Mouse (Mus musculus) urinary bladder, adult 2 months (tissue): ENCODE measurements around the gene Fam19a5. TPM values are rescaled to one million over a fixed set of nuclear protein-coding genes. Genes with fewer than 3 reads are reported as not detected.

Experiments
- DNase-seq: peaks from one replicate; pipeline ENCODE4 v3.0.0; 2022; ENCODE audit warnings: low spot score
- polyA plus RNA-seq: library from polyadenylated mRNA; depleted of rRNA; stranded (reverse); fragments of >200 nt; gene quantifications from 2 replicates; pipeline ENCODE4 v1.2.3, GENCODE M21; 2012

Gene Fam19a5
- polyA plus RNA-seq, 1 experiment = 7.8 TPM

GRCm38 (mm10) chr15:87596731-87597130 is 52.6 kb downstream of the Fam19a5 start:
- DNase-seq = no peak

GRCm38 (mm10) chr15:87597149-87597548 is 53.0 kb downstream of the Fam19a5 start:
- peak; percentile 26 for DNase-seq

DNA sequence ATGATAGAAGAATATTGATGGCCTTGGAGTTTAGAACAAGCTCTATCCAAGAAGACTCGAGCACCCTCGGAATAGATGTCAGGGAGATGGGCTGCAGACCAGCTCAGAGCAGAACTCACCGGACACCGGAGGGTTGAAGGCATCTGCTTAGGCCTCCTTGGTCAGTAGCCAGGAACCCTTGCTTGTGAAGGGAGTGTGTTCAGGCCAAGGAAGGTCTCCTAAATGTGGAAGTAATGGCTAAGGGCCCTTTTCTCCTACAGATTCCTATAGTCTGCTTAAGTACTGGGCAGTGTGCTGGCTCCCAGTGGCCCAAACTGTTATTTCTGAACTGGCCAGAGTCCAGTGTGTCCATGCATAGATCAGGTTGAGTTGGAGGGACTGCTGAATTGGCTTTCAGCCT is 53.7 kb downstream of the Fam19a5 start:
- DNase-seq = no peak

DNA sequence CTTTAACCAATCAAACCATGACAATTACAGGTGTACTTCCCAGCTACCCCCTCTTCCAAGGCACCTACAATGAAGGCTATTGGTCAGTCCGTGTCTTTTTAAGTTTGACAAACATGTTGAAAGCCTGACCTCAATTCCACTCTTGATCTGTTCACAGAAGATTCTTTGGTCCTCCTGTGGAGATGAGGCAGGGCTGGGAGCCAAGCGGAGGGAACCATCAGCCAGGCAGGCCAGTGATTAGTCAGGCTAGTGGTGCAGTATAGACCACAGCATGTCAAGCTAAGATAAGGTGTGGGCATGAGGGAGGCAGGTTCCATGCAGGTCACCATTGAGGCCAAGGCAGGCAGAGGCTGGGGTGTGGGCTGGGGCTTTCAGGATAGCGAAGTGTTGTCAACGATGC is 54.5 kb downstream of the Fam19a5 start:
- no peak for DNase-seq

DNA sequence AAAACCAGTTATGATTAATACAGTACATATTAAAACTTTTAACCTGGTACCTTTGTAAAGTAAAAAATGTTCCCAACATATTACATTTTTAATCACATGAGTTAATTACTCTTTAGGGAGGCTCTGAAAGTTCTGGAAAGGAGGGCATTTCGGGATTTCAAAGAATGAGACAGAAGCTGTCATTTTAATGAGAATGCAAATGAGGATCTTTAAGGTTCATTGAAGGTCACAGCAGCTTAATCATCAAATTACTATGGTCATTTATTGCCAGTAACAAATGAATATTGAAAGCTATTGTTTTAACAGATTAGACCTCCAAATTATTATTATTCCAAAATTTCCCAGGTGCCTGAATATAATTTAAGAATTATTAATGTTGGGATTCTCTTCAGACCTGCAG is 59.2 kb downstream of the Fam19a5 start:
- DNase-seq = no peak

- DNase-seq = no peak
Measured at GRCm38 (mm10) chr15:87605504-87606280, 61.6 kb downstream of the Fam19a5 start.

DNA sequence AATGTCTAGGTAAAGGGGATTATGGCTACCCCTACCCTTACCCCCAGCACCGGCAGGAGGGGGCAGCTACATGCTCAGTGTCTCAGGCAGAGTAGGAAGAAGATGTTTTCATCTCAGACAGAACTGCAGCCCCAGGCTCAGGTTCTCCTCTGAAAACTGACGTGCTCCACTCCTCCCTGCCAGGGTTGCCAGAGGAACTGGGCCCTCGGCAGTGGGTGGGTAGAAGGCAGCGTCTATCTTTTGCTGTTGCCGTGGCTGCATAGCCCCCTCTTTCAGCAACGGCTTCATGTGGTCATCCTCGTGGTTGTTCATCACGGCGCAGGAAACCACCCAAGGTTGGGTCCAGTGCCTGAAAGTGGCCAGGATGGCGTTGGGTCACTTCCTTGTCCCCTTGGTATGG is 62.6 kb downstream of the Fam19a5 start:
- DNase-seq = no peak

DNA sequence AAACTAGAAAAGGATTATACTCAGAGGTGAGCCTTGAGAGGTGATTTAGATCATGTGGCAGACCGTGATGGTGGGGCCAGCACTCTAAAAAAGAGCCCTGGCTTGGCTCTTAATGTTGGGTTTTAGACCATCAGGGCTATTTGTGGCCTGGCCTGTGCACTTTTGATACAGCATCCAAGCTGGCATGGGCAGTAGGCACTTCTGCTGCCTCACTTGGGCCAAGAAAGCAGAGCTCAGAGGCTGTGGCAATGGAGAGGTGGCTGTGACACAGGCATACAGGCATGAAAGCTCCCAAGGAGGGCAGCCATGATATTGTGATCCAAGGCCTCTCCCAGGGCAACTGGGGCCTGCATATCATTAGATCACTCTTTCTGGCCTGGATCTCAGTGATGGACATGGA is 65.1 kb downstream of the Fam19a5 start:
- DNase-seq = no peak

GRCm38 (mm10) chr15:87623966-87624609 is 80.0 kb downstream of the Fam19a5 start:
- DNase-seq = peak; percentile 78

DNA sequence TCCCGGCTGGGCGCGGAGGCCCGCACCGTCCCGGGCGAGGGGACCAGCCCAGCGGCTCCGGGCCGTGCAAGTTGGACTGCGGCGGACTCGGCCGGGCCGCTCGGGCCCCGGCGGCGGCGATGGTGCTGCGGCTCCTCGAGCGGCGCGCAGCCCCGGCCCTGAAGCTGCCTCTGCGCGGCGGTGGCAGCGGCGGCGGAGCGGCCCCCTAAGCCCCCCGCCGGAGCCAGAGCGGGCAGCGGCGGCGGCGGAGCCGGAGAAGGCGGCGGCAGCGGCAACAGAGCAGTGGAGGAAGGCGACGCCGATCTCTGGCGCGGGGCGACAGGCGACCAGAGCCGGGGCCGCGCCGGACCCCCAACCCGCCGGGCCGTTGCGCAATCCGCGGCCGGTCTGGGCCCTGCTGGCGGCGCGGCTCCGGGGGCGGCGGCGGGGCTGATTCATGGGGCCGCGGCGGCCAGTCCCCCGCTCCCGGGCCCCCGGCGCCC is 80.6 kb downstream of the Fam19a5 start:
- peak; percentile 30 for DNase-seq

DNA sequence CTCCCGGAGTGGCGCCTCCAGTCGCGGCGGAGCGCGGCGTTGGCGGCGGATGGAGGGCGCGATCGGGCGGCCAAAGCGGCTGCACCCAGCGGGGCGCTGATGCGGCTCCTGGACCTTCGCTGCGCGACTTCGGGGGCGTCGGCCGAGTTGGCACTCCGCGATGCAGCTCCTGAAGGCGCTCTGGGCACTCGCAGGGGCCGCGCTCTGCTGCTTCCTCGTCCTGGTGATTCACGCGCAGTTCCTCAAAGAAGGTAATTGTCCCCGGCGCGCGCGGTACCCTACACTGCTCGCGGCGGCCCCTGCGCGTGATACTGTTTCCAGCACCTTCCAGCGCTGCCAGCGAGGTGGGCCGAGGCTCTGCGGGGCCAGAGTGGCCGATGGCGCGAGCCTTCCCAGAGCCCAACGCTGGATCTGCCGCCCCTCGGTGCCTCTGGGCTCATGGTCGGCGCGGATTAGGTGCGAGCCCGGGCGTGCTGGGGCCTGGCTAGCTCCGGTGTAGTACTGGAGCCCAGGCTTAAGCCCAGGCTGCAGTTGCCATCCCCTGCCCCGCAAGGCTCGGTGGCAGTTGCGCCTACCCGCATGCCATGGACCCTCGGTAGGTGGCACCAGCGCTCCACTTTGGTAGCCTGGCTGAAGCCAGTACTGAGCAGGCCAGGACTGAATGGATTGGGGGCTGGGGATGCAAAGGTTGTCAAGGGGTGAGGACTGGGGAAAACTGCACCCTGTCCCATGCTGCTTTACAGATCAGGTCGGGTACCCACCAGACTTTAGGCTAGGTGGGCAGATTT is 81.3 kb downstream of the Fam19a5 start:
- DNase-seq = peak; percentile 74

DNA sequence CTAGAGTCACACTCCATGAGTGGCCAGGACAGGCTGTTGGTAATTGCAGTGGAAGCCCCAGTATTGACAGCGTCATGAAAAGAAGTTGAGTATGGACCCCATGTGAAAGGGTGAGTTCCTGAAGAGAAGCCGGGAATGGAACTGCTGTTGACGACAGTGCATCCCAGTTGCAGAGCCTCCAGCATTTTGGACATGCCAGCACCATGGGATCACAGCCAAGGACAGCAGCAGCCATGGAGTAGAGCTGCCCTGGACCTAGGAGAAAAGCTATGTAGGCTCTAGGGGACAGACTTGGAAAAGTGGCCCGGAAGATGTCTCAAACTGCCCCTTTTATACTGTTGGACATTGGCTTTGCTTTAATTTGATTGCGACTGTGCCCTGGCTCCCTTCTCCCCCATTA is 91.2 kb downstream of the Fam19a5 start:
- DNase-seq = no peak

GRCm38 (mm10) chr15:87636407-87636806 is 92.3 kb downstream of the Fam19a5 start:
- no peak for DNase-seq

GRCm38 (mm10) chr15:87637234-87637633 is 93.1 kb downstream of the Fam19a5 start:
- DNase-seq = no peak

GRCm38 (mm10) chr15:87638270-87638669 is 94.2 kb downstream of the Fam19a5 start:
- no peak for DNase-seq

DNA sequence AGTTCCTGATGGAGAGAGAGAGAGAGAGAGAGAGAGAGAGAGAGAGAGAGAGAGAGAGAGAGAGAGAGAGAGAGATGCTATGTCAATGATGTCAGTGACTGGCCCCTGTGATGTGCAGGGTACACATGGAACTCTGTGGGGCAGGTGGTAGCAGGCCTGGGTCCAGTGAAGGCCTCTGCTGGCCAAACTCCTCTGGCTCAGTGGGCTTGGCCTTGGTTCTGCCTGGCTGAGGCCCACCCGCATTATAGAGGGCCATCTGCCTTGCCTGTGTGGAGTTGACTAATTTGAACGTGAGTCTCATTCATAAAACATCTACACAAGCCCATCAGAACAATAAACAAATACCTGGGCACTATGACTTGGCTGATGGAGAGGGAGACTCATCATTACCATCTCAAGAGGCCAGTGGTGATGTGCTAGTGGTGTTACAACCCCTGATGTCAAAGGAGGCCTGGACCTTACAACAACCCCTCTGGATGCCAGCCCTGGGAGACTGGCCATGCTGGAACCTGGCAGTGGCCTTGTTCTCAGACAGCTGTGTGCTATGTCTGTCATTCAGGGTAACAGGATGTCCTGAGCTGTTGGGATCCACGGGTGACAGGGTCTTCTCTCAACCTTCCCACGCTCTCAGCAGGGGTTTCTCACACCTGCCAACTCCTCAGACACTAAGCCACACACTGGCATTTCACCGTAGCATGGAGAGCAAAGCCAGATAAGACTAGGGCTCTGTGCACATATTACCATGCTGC is 102.4 kb downstream of the Fam19a5 start:
- no peak for DNase-seq

DNA sequence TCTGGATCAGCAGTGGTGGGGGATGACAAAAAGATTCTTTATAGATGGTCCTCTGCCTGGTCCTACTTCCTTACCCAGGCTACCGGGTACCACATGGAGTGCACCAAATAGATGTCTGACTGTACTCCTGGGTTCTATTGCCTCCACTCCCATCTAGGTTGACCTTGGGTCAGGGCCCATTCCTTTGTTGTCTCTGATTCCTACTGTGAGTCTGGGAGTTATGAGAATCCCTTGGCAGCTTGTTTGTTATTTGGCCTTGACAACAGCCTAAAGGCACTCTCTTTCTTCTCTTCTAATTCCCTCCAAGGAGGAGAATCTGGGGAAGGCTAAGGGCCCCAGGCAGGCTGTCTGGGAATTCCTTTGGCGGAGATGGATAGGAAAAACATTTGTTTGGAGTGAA is 105.6 kb downstream of the Fam19a5 start:
- no peak for DNase-seq

GRCm38 (mm10) chr15:87654551-87654950 is 110.5 kb downstream of the Fam19a5 start:
- no peak for DNase-seq

DNA sequence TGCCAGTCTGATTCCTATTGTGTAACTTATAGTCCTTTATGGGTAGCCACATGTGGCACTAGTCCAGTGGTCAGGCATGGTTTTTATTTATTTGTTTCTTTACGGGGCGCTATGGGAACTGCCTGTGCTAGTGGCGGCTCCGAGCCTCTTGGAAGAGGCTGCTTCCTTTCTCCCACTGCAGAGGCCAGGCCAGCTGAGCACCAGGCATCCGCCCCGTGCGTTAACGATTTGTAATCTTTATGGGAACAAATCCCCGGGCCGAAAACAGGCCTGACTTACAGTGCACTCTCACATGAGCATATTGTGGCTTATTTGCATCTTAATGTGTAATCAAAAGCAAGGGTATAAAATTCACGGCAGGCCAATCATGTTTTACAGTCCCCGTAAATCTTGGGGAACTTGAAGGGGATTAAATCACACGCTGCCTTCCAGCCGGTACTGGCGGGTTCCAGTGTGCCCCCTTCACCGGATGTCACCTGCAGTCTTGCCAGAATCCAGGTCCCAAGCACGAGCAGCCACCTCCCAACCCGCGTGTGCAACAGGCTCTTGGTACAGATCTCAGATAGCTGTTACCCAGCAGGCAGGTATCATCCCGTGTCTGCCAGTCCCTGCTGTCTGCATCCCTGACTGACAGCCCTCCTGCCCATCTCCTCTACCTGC is 112.5 kb downstream of the Fam19a5 start:
- DNase-seq = no peak

DNA sequence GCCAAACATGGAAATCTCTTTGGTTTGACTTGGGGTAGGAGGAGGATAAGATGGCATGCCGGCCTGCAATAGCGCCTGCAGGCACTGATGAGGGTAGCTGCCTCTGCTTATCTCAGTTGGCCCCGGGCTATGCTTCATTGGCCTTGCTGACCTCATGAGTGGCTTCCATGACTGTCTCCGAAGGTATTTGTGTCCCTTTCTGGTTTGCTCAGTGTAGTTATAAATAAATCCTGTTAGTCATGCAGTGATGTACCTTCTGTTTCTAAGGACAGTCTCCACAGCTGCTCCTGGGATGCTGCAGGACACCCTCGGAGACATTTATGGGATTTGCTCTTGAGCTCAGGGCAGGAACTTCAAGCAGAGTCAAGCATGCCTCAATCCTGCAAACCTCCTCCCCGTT is 115.6 kb downstream of the Fam19a5 start:
- no peak for DNase-seq

- no peak for DNase-seq
Measured at GRCm38 (mm10) chr15:87661954-87662353, 117.9 kb downstream of the Fam19a5 start.
